Mouse (Mus musculus): ENCODE measurements around the gene Luc7l. TPM values are rescaled to one million over a fixed set of nuclear protein-coding genes. Genes with fewer than 3 reads are reported as not detected.
A peak's percentile ranks its signal among the peaks of the same experiment; 100 is the strongest.

Gene Luc7l
- total and polyA plus RNA-seq, 2 experiments from 2014 or later, result 88.4 to 120 TPM

GRCm38 (mm10) chr17:26237667-26238066, 15.0 kb upstream of the Luc7l start:
- no peak for DNase-seq
- Histone ChIP-seq H3K4me3 (ENCODE audit: low read depth, low read length) (no peak overlapping the region), H3K27ac (ENCODE audit: low read depth, low read length) (no peak overlapping the region), H3K36me3 (ENCODE audit: insufficient read depth) (no peaks in the 10 kb centered on the region), H3K9me3 (ENCODE audit: low read length) (no peaks in the 10 kb centered on the region), H3K9ac (no peak overlapping the region), H3K27me3 (ENCODE audit: insufficient read depth, low read length) (no peaks in the 10 kb centered on the region), H3K4me1 (ENCODE audit: insufficient read depth) (no peaks in the 10 kb centered on the region), H3K4me2 (ENCODE audit: low read depth) (no peak overlapping the region)
- no peak for TF ChIP-seq CTCF (IDR thresholded peaks at IDR 0.05; ENCODE audit: low read depth)
- 83% methylated on average over 10 of the region's 10 CpGs for WGBS
- ATAC-seq, result no peak

GRCm38 (mm10) chr17:26239551-26239950, 13.1 kb upstream of the Luc7l start:
- no peak overlapping the region for H3K4me3 ChIP-seq (ENCODE audit: low read depth, low read length)
- no peak overlapping the region for H3K4me2 ChIP-seq (ENCODE audit: low read depth)
- no peaks in the 10 kb centered on the region for H3K9me3 ChIP-seq (ENCODE audit: low read length)
- no peak overlapping the region for H3K9ac ChIP-seq
- WGBS, result 65% methylated on average over 2 of the region's 2 CpGs
- H3K27ac ChIP-seq (ENCODE audit: low read depth, low read length), result no peak overlapping the region
- no peak for ATAC-seq
- no peaks in the 10 kb centered on the region for H3K27me3 ChIP-seq (ENCODE audit: insufficient read depth, low read length)
- no peak for DNase-seq
- no peak for TF ChIP-seq CTCF (IDR thresholded peaks at IDR 0.05; ENCODE audit: low read depth)
- no peaks in the 10 kb centered on the region for H3K4me1 ChIP-seq (ENCODE audit: insufficient read depth)
- H3K36me3 ChIP-seq (ENCODE audit: insufficient read depth), result no peaks in the 10 kb centered on the region

DNA sequence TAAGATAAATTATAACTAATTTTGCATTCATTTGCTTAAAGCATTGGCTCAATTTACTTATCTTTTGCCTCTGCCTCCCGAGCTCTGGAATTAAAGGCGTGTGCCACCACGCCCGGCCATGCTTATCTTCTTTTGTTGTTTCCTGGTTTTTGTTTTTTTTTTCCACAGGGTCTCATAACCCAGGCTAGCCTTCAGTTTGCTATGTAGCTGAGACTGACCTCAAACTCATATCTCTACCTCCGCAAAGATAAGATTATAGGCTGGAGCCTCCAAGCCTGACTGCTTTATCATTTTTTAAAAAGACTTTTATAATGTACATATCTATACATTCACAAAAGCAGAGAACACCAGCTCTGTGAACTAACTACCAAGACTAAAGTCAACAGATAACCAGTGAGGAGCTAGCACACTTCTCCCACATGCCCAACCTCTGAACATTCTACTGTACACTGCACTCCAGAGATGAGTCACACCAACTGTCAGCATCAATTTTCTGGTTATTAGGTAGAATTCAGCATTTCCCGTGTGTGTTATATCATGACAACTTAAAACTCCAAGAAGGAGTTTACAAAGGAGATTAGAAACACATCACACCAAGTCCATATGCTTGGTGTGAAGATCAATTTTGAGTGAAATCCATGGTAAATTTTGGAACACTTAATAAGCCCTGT, 12.4 kb upstream of the Luc7l start:
- DNase-seq (no peak), ATAC-seq (no peak)
- TF ChIP-seq CTCF (IDR thresholded peaks at IDR 0.05; ENCODE audit: low read depth), result no peak
- Histone ChIP-seq H3K9me3 (ENCODE audit: low read length) (no peaks in the 10 kb centered on the region), H3K36me3 (ENCODE audit: insufficient read depth) (no peaks in the 10 kb centered on the region), H3K27me3 (ENCODE audit: insufficient read depth, low read length) (no peaks in the 10 kb centered on the region), H3K4me2 (ENCODE audit: low read depth) (no peak overlapping the region), H3K27ac (ENCODE audit: low read depth, low read length) (no peak overlapping the region), H3K9ac (no peak overlapping the region), H3K4me1 (ENCODE audit: insufficient read depth) (no peaks in the 10 kb centered on the region), H3K4me3 (ENCODE audit: low read depth, low read length) (no peak overlapping the region)
- WGBS, result 90% methylated on average over 6 of the region's 6 CpGs

GRCm38 (mm10) chr17:26240990-26241389, 11.7 kb upstream of the Luc7l start:
- Histone ChIP-seq H3K27me3 (ENCODE audit: insufficient read depth, low read length) (no peaks in the 10 kb centered on the region), H3K4me1 (ENCODE audit: insufficient read depth) (no peaks in the 10 kb centered on the region), H3K4me2 (ENCODE audit: low read depth) (no peak overlapping the region), H3K9me3 (ENCODE audit: low read length) (no peaks in the 10 kb centered on the region), H3K27ac (ENCODE audit: low read depth, low read length) (no peak overlapping the region), H3K4me3 (ENCODE audit: low read depth, low read length) (no peak overlapping the region), H3K36me3 (ENCODE audit: insufficient read depth) (no peaks in the 10 kb centered on the region), H3K9ac (no peak overlapping the region)
- TF ChIP-seq CTCF (IDR thresholded peaks at IDR 0.05; ENCODE audit: low read depth), result no peak
- DNase-seq, result no peak
- ATAC-seq, result no peak
- WGBS, result 82% methylated on average over 6 of the region's 6 CpGs

- H3K27me3 ChIP-seq (ENCODE audit: insufficient read depth, low read length), result no peaks in the 10 kb centered on the region
- peak overlapping the region; percentile 73 for H3K4me2 ChIP-seq (ENCODE audit: low read depth)
- H3K9ac ChIP-seq, result peak overlapping the region; percentile 61
- H3K4me1 ChIP-seq (ENCODE audit: insufficient read depth), result no peaks in the 10 kb centered on the region
- no peaks in the 10 kb centered on the region for H3K9me3 ChIP-seq (ENCODE audit: low read length)
- peak; percentile 79 for ATAC-seq
- no peaks in the 10 kb centered on the region for H3K36me3 ChIP-seq (ENCODE audit: insufficient read depth)
- peak overlapping the region; percentile 63 for H3K4me3 ChIP-seq (ENCODE audit: low read depth, low read length)
- peak overlapping the region; percentile 79 for H3K27ac ChIP-seq (ENCODE audit: low read depth, low read length)
- peak; percentile 64 for DNase-seq
- WGBS, result under 1% methylated on average over 32 of the region's 32 CpGs
- peak; percentile 52; the same call in 1 of the 2 replicates for TF ChIP-seq CTCF (IDR thresholded peaks at IDR 0.05; ENCODE audit: low read depth)
Observed at GRCm38 (mm10) chr17:26243471-26244100, 9.1 kb upstream of the Luc7l start.

GRCm38 (mm10) chr17:26244101-26244841, 8.4 kb upstream of the Luc7l start, which contains the start of gene Fam234a:
Gene Fam234a, minus strand, starts transcription at chr17:26244242.
- no peaks in the 10 kb centered on the region for H3K9me3 ChIP-seq (ENCODE audit: low read length)
- no peaks in the 10 kb centered on the region for H3K4me1 ChIP-seq (ENCODE audit: insufficient read depth)
- peak within 1 kb of the TSS; percentile 63 for H3K4me3 ChIP-seq (ENCODE audit: low read depth, low read length)
- H3K36me3 ChIP-seq (ENCODE audit: insufficient read depth), result no peaks in the 10 kb centered on the region
- peak; percentile 96 for DNase-seq
- H3K4me2 ChIP-seq (ENCODE audit: low read depth), result peak within 1 kb of the TSS; percentile 73
- peak; percentile 97 for ATAC-seq
- peak within 1 kb of the TSS; percentile 79 for H3K27ac ChIP-seq (ENCODE audit: low read depth, low read length)
- no peaks in the 10 kb centered on the region for H3K27me3 ChIP-seq (ENCODE audit: insufficient read depth, low read length)
- 0 out of 2 replicates have a peak, but pooled peaks have one; percentile 18 for TF ChIP-seq CTCF (IDR thresholded peaks at IDR 0.05; ENCODE audit: low read depth)
- H3K9ac ChIP-seq, result peak within 1 kb of the TSS; percentile 61
- 6% methylated on average over 30 of the region's 33 CpGs for WGBS
